Mouse (Mus musculus) ES-E14 (cell line): ENCODE data around the gene Ccpg1os.

Experiments used
- CHD2 ChIP-seq: IDR thresholded peaks from 2 replicates; pipeline ENCODE4 v1.6.1; 2014; ENCODE audit warnings: mild to moderate bottlenecking, low read depth, low read length, inconsistent platforms
- HCFC1 ChIP-seq: IDR thresholded peaks from 2 replicates; pipeline ENCODE4 v1.6.1; 2012; ENCODE audit warnings: low read length, inconsistent platforms, borderline replicate concordance; ENCODE audit not compliant: insufficient read depth
- ZC3H11A ChIP-seq: IDR thresholded peaks from 2 replicates; pipeline ENCODE4 v1.6.1; 2012; ENCODE audit warnings: low read depth, mild to moderate bottlenecking, inconsistent platforms, low read length, borderline replicate concordance
- ZNF384 ChIP-seq: IDR thresholded peaks from 2 replicates; pipeline ENCODE4 v1.6.1; 2012; ENCODE audit warnings: low read depth, low read length, inconsistent platforms

- TF ChIP-seq CHD2 (no peak), ZNF384 (no peak), HCFC1 (no peak), ZC3H11A (no peak)
Observed at GRCm38 (mm10) chr9:72972984-72973383, 12.2 kb downstream of the Ccpg1os start.
